Mouse (Mus musculus): ENCODE data around the gene Foxm1. TPM values are rescaled to one million over a fixed set of nuclear protein-coding genes. Genes with fewer than 3 reads are reported as not detected.
"Not testable (repeated sequence)": the region's sequence is repeated elsewhere in the genome, so short reads cannot be mapped to it uniquely, and the experiment has no call there.

Foxm1 gene
- total and polyA plus RNA-seq, 2 experiments from 2014 or later, result 2.9 to 8.5 TPM

DNA sequence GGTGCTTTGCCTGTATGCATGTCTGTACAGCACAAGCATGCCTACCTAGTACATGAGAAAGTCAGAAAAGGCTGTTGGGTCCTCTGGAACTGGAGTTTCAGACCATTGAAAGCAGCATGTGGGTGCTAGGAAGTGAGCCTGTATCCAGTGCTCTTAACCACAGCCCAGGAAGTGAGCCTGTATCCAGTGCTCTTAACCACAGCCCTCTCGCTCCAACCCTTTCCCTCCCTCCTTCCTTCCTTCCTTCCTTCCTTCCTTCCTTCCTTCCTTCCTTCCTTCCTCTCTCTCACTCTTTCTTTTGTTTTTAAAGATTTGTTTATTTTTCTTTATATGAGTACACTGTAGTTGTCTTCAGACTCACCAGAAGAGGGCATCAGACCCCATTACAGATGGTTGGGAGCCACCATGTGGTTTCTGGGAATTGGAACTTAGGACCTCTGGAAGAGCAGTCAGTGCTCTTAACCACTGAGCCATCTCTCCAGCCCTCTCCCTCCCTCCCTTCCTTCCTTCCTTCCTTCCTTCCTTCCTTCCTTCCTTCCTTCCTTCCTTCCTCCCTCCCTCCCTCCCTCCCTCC lies 17.9 kb downstream of the Foxm1 start:
- DNase-seq (ENCODE audit: low spot score); H3K9ac ChIP-seq (replicated peaks; ENCODE audit: low read length, poor library complexity, severe bottlenecking); H3K4me1 ChIP-seq (ENCODE audit: insufficient read depth, low read length); H3K27me3 ChIP-seq (ENCODE audit: insufficient read depth, low read length); H3K4me2 ChIP-seq (ENCODE audit: low read depth, low read length, poor library complexity, severe bottlenecking); H3K27ac ChIP-seq (ENCODE audit: low read depth, low read length); H3K36me3 ChIP-seq (ENCODE audit: insufficient read depth, low read length); H3K4me3 ChIP-seq (ENCODE audit: low read depth, low read length); H3K9me3 ChIP-seq (ENCODE audit: low read length); ATAC-seq (ENCODE audit: low FRiP score): not testable (repeated sequence)
- 79% methylated on average over 1 of the region's 1 CpGs for WGBS
- TF ChIP-seq CTCF (IDR thresholded peaks at IDR 0.05), result peak; percentile 45

DNA sequence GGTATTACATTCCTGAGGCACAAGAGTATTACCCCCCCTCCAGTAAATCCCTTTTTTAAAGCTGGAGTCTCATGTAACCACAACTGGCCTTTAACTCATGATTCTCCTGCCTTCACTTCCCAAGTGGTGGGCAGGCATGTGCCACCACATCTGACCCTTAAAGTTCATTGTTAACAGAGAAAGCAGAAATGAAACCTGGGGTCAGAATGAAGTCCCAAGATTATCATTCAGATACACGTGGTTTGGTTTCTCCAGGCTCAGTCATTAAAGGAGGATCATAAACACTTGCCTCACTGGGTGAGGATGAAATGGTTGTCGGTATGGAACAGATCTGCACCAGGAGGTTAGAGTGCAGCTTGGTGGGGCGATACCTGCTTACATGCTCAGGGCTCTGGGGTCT lies 18.5 kb downstream of the Foxm1 start:
- no peak for TF ChIP-seq CTCF (IDR thresholded peaks at IDR 0.05)

DNA sequence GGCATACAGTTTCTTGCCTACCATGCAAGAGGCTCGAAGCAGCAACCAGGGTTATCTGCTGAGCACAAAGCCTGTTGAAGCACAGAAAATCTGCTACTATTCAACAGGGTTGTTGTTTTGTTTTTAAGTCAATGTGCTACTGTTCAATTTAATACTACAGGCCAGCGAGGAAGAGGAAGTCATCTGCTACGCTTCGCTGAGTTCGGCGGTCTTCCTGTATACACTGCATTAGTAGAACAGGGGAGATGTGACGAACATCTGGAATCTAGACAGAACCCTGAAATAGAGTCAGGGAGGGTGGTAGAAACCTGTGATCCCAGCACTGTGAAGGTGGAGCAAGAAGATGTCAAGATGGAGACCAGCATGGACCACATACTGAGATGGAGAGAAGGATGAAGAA lies 21.0 kb downstream of the Foxm1 start:
- WGBS, result 75% methylated on average over 7 of the region's 7 CpGs
- Histone ChIP-seq H3K4me1 (ENCODE audit: insufficient read depth, low read length) (no peaks in the 10 kb centered on the region), H3K9me3 (ENCODE audit: low read length) (no peaks in the 10 kb centered on the region), H3K4me2 (ENCODE audit: low read depth, low read length, poor library complexity, severe bottlenecking) (no peak overlapping the region), H3K4me3 (ENCODE audit: low read depth, low read length) (no peak overlapping the region), H3K27ac (ENCODE audit: low read depth, low read length) (no peak overlapping the region), H3K9ac (replicated peaks; ENCODE audit: low read length, poor library complexity, severe bottlenecking) (no peak overlapping the region), H3K36me3 (ENCODE audit: insufficient read depth, low read length) (no peaks in the 10 kb centered on the region), H3K27me3 (ENCODE audit: insufficient read depth, low read length) (no peaks in the 10 kb centered on the region)
- DNase-seq (ENCODE audit: low spot score) (no peak), ATAC-seq (ENCODE audit: low FRiP score) (no peak)
- TF ChIP-seq CTCF (IDR thresholded peaks at IDR 0.05), result no peak

More for the DNA sequence above, 18.5 kb downstream of the Foxm1 start:
- Histone ChIP-seq H3K27ac (ENCODE audit: low read depth, low read length) (no peak overlapping the region), H3K27me3 (ENCODE audit: insufficient read depth, low read length) (no peaks in the 10 kb centered on the region), H3K4me2 (ENCODE audit: low read depth, low read length, poor library complexity, severe bottlenecking) (no peak overlapping the region), H3K9ac (replicated peaks; ENCODE audit: low read length, poor library complexity, severe bottlenecking) (no peak overlapping the region), H3K36me3 (ENCODE audit: insufficient read depth, low read length) (no peaks in the 10 kb centered on the region), H3K4me3 (ENCODE audit: low read depth, low read length) (no peak overlapping the region), H3K4me1 (ENCODE audit: insufficient read depth, low read length) (no peaks in the 10 kb centered on the region), H3K9me3 (ENCODE audit: low read length) (no peaks in the 10 kb centered on the region)
- ATAC-seq (ENCODE audit: low FRiP score), result no peak
- no peak for DNase-seq (ENCODE audit: low spot score)
- WGBS, result 73% methylated on average over 3 of the region's 3 CpGs

DNA sequence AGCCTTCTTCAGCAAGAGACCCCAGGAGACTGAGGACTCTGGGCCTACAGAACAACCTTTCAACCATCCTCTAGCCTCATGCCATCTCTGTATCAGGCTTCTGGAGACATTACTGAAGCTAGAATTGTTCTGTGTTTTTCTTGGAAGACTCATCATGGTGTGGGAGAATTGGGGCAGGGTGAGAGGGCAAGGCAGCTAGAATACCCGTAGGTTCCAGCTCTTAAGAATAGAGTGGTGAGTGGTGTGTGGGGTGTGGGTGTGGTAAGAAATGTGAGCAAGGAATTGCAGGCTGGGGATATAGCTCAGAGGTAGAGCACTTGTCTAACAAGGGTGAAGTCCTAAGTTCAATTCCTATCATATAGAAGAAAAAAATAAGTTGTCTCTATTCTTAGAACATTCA lies 22.3 kb downstream of the Foxm1 start:
- no peak for TF ChIP-seq CTCF (IDR thresholded peaks at IDR 0.05)
- Histone ChIP-seq H3K36me3 (ENCODE audit: insufficient read depth, low read length) (no peaks in the 10 kb centered on the region), H3K4me3 (ENCODE audit: low read depth, low read length) (no peak overlapping the region), H3K9ac (replicated peaks; ENCODE audit: low read length, poor library complexity, severe bottlenecking) (no peak overlapping the region), H3K27me3 (ENCODE audit: insufficient read depth, low read length) (no peaks in the 10 kb centered on the region), H3K9me3 (ENCODE audit: low read length) (no peaks in the 10 kb centered on the region), H3K4me2 (ENCODE audit: low read depth, low read length, poor library complexity, severe bottlenecking) (no peak overlapping the region), H3K4me1 (ENCODE audit: insufficient read depth, low read length) (no peaks in the 10 kb centered on the region), H3K27ac (ENCODE audit: low read depth, low read length) (no peak overlapping the region)
- WGBS, result 92% methylated on average over 1 of the region's 1 CpGs
- ATAC-seq (ENCODE audit: low FRiP score) (no peak), DNase-seq (ENCODE audit: low spot score) (no peak)

DNA sequence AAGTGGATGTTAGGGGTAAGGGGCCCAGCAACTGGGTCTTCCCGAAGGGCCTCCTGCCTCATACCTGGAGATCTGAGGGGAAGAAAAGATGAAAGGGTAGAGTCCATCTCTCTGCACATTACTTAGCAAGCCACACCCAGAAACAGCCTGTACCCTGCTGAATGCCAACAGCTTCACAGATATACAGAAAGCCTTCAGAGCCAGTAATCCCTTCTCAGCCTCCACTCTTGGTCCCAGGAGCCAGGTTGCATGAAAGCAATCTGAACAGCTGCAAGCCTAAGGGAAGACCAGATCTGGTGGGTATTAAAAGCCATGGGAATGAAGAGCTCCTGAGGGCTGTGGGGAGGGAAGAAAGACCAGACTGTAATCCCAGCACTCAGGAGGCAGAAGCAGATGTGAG lies 26.4 kb downstream of the Foxm1 start:
- 95% methylated on average over 1 of the region's 1 CpGs for WGBS
- Histone ChIP-seq H3K9ac (replicated peaks; ENCODE audit: low read length, poor library complexity, severe bottlenecking) (no peak overlapping the region), H3K4me2 (ENCODE audit: low read depth, low read length, poor library complexity, severe bottlenecking) (no peak overlapping the region), H3K27ac (ENCODE audit: low read depth, low read length) (no peak overlapping the region), H3K27me3 (ENCODE audit: insufficient read depth, low read length) (no peaks in the 10 kb centered on the region), H3K4me1 (ENCODE audit: insufficient read depth, low read length) (no peaks in the 10 kb centered on the region), H3K36me3 (ENCODE audit: insufficient read depth, low read length) (no peaks in the 10 kb centered on the region), H3K9me3 (ENCODE audit: low read length) (no peaks in the 10 kb centered on the region), H3K4me3 (ENCODE audit: low read depth, low read length) (no peak overlapping the region)
- TF ChIP-seq CTCF (IDR thresholded peaks at IDR 0.05), result no peak
- no peak for ATAC-seq (ENCODE audit: low FRiP score)
- no peak for DNase-seq (ENCODE audit: low spot score)

DNA sequence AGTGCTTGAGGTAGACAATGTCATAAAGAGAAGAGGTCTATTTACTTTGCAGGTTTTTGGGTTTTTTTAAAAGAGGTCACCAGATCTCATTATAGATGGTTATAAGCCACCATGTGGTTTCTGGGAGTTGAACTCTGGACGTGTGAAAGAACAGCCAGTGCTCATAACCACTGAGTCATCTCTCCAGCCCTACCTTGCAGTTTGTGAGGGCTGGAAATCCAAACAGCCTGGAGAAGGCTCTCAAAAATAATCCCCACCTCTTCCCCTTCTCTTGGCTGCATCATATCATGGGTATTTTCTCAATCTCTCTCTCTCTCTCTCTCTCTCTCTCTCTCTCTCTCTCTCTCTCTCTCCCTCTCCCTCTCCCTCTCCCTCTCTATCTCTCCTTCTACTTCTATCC lies 27.9 kb downstream of the Foxm1 start:
- DNase-seq (ENCODE audit: low spot score) (no peak), ATAC-seq (ENCODE audit: low FRiP score) (no peak)
- Histone ChIP-seq H3K27me3 (ENCODE audit: insufficient read depth, low read length) (no peaks in the 10 kb centered on the region), H3K36me3 (ENCODE audit: insufficient read depth, low read length) (no peaks in the 10 kb centered on the region), H3K4me1 (ENCODE audit: insufficient read depth, low read length) (no peaks in the 10 kb centered on the region), H3K4me3 (ENCODE audit: low read depth, low read length) (no peak overlapping the region), H3K27ac (ENCODE audit: low read depth, low read length) (no peak overlapping the region), H3K4me2 (ENCODE audit: low read depth, low read length, poor library complexity, severe bottlenecking) (no peak overlapping the region), H3K9ac (replicated peaks; ENCODE audit: low read length, poor library complexity, severe bottlenecking) (no peak overlapping the region), H3K9me3 (ENCODE audit: low read length) (no peaks in the 10 kb centered on the region)
- TF ChIP-seq CTCF (IDR thresholded peaks at IDR 0.05), result no peak
- WGBS, result 68% methylated on average over 1 of the region's 1 CpGs
